Mouse (Mus musculus): ENCODE data around the gene Slco1a1. TPM values are rescaled to one million over a fixed set of nuclear protein-coding genes. Genes with fewer than 3 reads are reported as not detected.

The Slco1a1 gene
- not detected in 2 replicates for polyA plus RNA-seq (2015; fragmentation: Nextera tagmentation; extraction: Ambion mirVana)

- Histone ChIP-seq H3K27me3 (replicated peaks; ENCODE audit: control insufficient read depth, insufficient read depth, low read length) (no peaks in the 10 kb centered on the region), H3K4me2 (ENCODE audit: low read length) (no peak within 1 kb of the TSS), H3K36me3 (ENCODE audit: control insufficient read depth, insufficient read depth) (no peaks in the 10 kb centered on the region), H3K9ac (replicated peaks; ENCODE audit: low read depth, low read length) (no peak within 1 kb of the TSS), H3K4me1 (replicated peaks; ENCODE audit: control insufficient read depth, insufficient read depth, low read length) (no peaks in the 10 kb centered on the region), H3K9me3 (ENCODE audit: control insufficient read depth, low read length) (no peaks in the 10 kb centered on the region), H3K4me3 (replicated peaks; ENCODE audit: low read length) (no peak within 1 kb of the TSS), H3K27ac (ENCODE audit: low read length) (no peak within 1 kb of the TSS)
- ATAC-seq, result no peak
Measured at GRCm38 (mm10) chr6:141946862-141947261, at the start of gene Slco1a1. Slco1a1 (minus strand) TSS chr6:141946962.

GRCm38 (mm10) chr6:141986772-141987171 lies 40.0 kb upstream of the Slco1a1 start:
- no peak overlapping the region for H3K4me3 ChIP-seq (replicated peaks; ENCODE audit: low read length)
- no peaks in the 10 kb centered on the region for H3K36me3 ChIP-seq (ENCODE audit: control insufficient read depth, insufficient read depth)
- H3K27ac ChIP-seq (ENCODE audit: low read length), result no peak overlapping the region
- H3K9me3 ChIP-seq (ENCODE audit: control insufficient read depth, low read length), result no peaks in the 10 kb centered on the region
- H3K4me1 ChIP-seq (replicated peaks; ENCODE audit: control insufficient read depth, insufficient read depth, low read length), result no peaks in the 10 kb centered on the region
- H3K27me3 ChIP-seq (replicated peaks; ENCODE audit: control insufficient read depth, insufficient read depth, low read length), result no peaks in the 10 kb centered on the region
- 98% methylated on average over 6 of the region's 6 CpGs for WGBS
- no peak overlapping the region for H3K9ac ChIP-seq (replicated peaks; ENCODE audit: low read depth, low read length)
- ATAC-seq, result no peak
- H3K4me2 ChIP-seq (ENCODE audit: low read length), result no peak overlapping the region

- no peaks in the 10 kb centered on the region for H3K36me3 ChIP-seq (ENCODE audit: control insufficient read depth, insufficient read depth)
- H3K9me3 ChIP-seq (ENCODE audit: control insufficient read depth, low read length), result no peaks in the 10 kb centered on the region
- no peak overlapping the region for H3K9ac ChIP-seq (replicated peaks; ENCODE audit: low read depth, low read length)
- no peak for ATAC-seq
- no peaks in the 10 kb centered on the region for H3K4me1 ChIP-seq (replicated peaks; ENCODE audit: control insufficient read depth, insufficient read depth, low read length)
- H3K27ac ChIP-seq (ENCODE audit: low read length), result no peak overlapping the region
- no peaks in the 10 kb centered on the region for H3K27me3 ChIP-seq (replicated peaks; ENCODE audit: control insufficient read depth, insufficient read depth, low read length)
- H3K4me3 ChIP-seq (replicated peaks; ENCODE audit: low read length), result no peak overlapping the region
- 59% methylated on average over 3 of the region's 3 CpGs for WGBS
- H3K4me2 ChIP-seq (ENCODE audit: low read length), result no peak overlapping the region
Measured at GRCm38 (mm10) chr6:141984644-141985043, 37.9 kb upstream of the Slco1a1 start.

- no peak for ATAC-seq
- 81% methylated on average over 1 of the region's 1 CpGs for WGBS
- H3K4me2 ChIP-seq (ENCODE audit: low read length), result no peak overlapping the region
- no peak overlapping the region for H3K27ac ChIP-seq (ENCODE audit: low read length)
- H3K4me3 ChIP-seq (replicated peaks; ENCODE audit: low read length), result no peak overlapping the region
- no peaks in the 10 kb centered on the region for H3K36me3 ChIP-seq (ENCODE audit: control insufficient read depth, insufficient read depth)
- H3K9ac ChIP-seq (replicated peaks; ENCODE audit: low read depth, low read length), result no peak overlapping the region
- no peaks in the 10 kb centered on the region for H3K9me3 ChIP-seq (ENCODE audit: control insufficient read depth, low read length)
- H3K27me3 ChIP-seq (replicated peaks; ENCODE audit: control insufficient read depth, insufficient read depth, low read length), result no peaks in the 10 kb centered on the region
- no peaks in the 10 kb centered on the region for H3K4me1 ChIP-seq (replicated peaks; ENCODE audit: control insufficient read depth, insufficient read depth, low read length)
Measured at GRCm38 (mm10) chr6:141962420-141962819, 15.7 kb upstream of the Slco1a1 start.

GRCm38 (mm10) chr6:141961861-141962260 lies 15.1 kb upstream of the Slco1a1 start:
- Histone ChIP-seq H3K4me3 (replicated peaks; ENCODE audit: low read length) (no peak overlapping the region), H3K36me3 (ENCODE audit: control insufficient read depth, insufficient read depth) (no peaks in the 10 kb centered on the region), H3K27ac (ENCODE audit: low read length) (no peak overlapping the region), H3K4me2 (ENCODE audit: low read length) (no peak overlapping the region), H3K9ac (replicated peaks; ENCODE audit: low read depth, low read length) (no peak overlapping the region), H3K9me3 (ENCODE audit: control insufficient read depth, low read length) (no peaks in the 10 kb centered on the region), H3K4me1 (replicated peaks; ENCODE audit: control insufficient read depth, insufficient read depth, low read length) (no peaks in the 10 kb centered on the region), H3K27me3 (replicated peaks; ENCODE audit: control insufficient read depth, insufficient read depth, low read length) (no peaks in the 10 kb centered on the region)
- WGBS, result 95% methylated on average over 3 of the region's 3 CpGs
- no peak for ATAC-seq

- ATAC-seq, result no peak
- 82% methylated on average over 5 of the region's 5 CpGs for WGBS
- Histone ChIP-seq H3K36me3 (ENCODE audit: control insufficient read depth, insufficient read depth) (no peaks in the 10 kb centered on the region), H3K4me1 (replicated peaks; ENCODE audit: control insufficient read depth, insufficient read depth, low read length) (no peaks in the 10 kb centered on the region), H3K4me3 (replicated peaks; ENCODE audit: low read length) (no peak overlapping the region), H3K9ac (replicated peaks; ENCODE audit: low read depth, low read length) (no peak overlapping the region), H3K4me2 (ENCODE audit: low read length) (no peak overlapping the region), H3K27ac (ENCODE audit: low read length) (no peak overlapping the region), H3K27me3 (replicated peaks; ENCODE audit: control insufficient read depth, insufficient read depth, low read length) (no peaks in the 10 kb centered on the region), H3K9me3 (ENCODE audit: control insufficient read depth, low read length) (no peaks in the 10 kb centered on the region)
Measured at GRCm38 (mm10) chr6:141960482-141960881, 13.7 kb upstream of the Slco1a1 start.

- no peak overlapping the region for H3K4me3 ChIP-seq (replicated peaks; ENCODE audit: low read length)
- no peaks in the 10 kb centered on the region for H3K9me3 ChIP-seq (ENCODE audit: control insufficient read depth, low read length)
- H3K27me3 ChIP-seq (replicated peaks; ENCODE audit: control insufficient read depth, insufficient read depth, low read length), result no peaks in the 10 kb centered on the region
- H3K36me3 ChIP-seq (ENCODE audit: control insufficient read depth, insufficient read depth), result no peaks in the 10 kb centered on the region
- no peaks in the 10 kb centered on the region for H3K4me1 ChIP-seq (replicated peaks; ENCODE audit: control insufficient read depth, insufficient read depth, low read length)
- H3K4me2 ChIP-seq (ENCODE audit: low read length), result no peak overlapping the region
- WGBS, result 89% methylated on average over 1 of the region's 1 CpGs
- H3K9ac ChIP-seq (replicated peaks; ENCODE audit: low read depth, low read length), result no peak overlapping the region
- H3K27ac ChIP-seq (ENCODE audit: low read length), result no peak overlapping the region
- ATAC-seq, result no peak
Measured at GRCm38 (mm10) chr6:141940451-141940850, 6.3 kb downstream of the Slco1a1 start.

- Histone ChIP-seq H3K27me3 (replicated peaks; ENCODE audit: control insufficient read depth, insufficient read depth, low read length) (no peaks in the 10 kb centered on the region), H3K36me3 (ENCODE audit: control insufficient read depth, insufficient read depth) (no peaks in the 10 kb centered on the region), H3K4me2 (ENCODE audit: low read length) (no peak overlapping the region), H3K4me3 (replicated peaks; ENCODE audit: low read length) (no peak overlapping the region), H3K4me1 (replicated peaks; ENCODE audit: control insufficient read depth, insufficient read depth, low read length) (no peaks in the 10 kb centered on the region), H3K27ac (ENCODE audit: low read length) (no peak overlapping the region), H3K9ac (replicated peaks; ENCODE audit: low read depth, low read length) (no peak overlapping the region), H3K9me3 (ENCODE audit: control insufficient read depth, low read length) (no peaks in the 10 kb centered on the region)
- WGBS, result 74% methylated on average over 2 of the region's 2 CpGs
- no peak for ATAC-seq
Measured at GRCm38 (mm10) chr6:141898197-141898596, 48.6 kb downstream of the Slco1a1 start.

GRCm38 (mm10) chr6:141889723-141890122 lies 57.0 kb downstream of the Slco1a1 start:
- no peak for ATAC-seq
- Histone ChIP-seq H3K4me3 (replicated peaks; ENCODE audit: low read length) (no peak overlapping the region), H3K4me2 (ENCODE audit: low read length) (no peak overlapping the region), H3K4me1 (replicated peaks; ENCODE audit: control insufficient read depth, insufficient read depth, low read length) (no peaks in the 10 kb centered on the region), H3K27ac (ENCODE audit: low read length) (no peak overlapping the region), H3K36me3 (ENCODE audit: control insufficient read depth, insufficient read depth) (no peaks in the 10 kb centered on the region), H3K27me3 (replicated peaks; ENCODE audit: control insufficient read depth, insufficient read depth, low read length) (no peaks in the 10 kb centered on the region), H3K9me3 (ENCODE audit: control insufficient read depth, low read length) (no peaks in the 10 kb centered on the region), H3K9ac (replicated peaks; ENCODE audit: low read depth, low read length) (no peak overlapping the region)
- WGBS, result 59% methylated on average over 2 of the region's 2 CpGs

GRCm38 (mm10) chr6:141888248-141888647 lies 58.5 kb downstream of the Slco1a1 start:
- WGBS, result 77% methylated on average over 2 of the region's 2 CpGs
- no peak overlapping the region for H3K27ac ChIP-seq (ENCODE audit: low read length)

More at GRCm38 (mm10) chr6:141888248-141888647, 58.5 kb downstream of the Slco1a1 start:
- no peaks in the 10 kb centered on the region for H3K9me3 ChIP-seq (ENCODE audit: control insufficient read depth, low read length)
- ATAC-seq, result no peak
- H3K9ac ChIP-seq (replicated peaks; ENCODE audit: low read depth, low read length), result no peak overlapping the region
- H3K4me2 ChIP-seq (ENCODE audit: low read length), result no peak overlapping the region
- no peak overlapping the region for H3K4me3 ChIP-seq (replicated peaks; ENCODE audit: low read length)
- H3K27me3 ChIP-seq (replicated peaks; ENCODE audit: control insufficient read depth, insufficient read depth, low read length), result no peaks in the 10 kb centered on the region
- no peaks in the 10 kb centered on the region for H3K36me3 ChIP-seq (ENCODE audit: control insufficient read depth, insufficient read depth)
- H3K4me1 ChIP-seq (replicated peaks; ENCODE audit: control insufficient read depth, insufficient read depth, low read length), result no peaks in the 10 kb centered on the region

All from forebrain, embryonic 16.5 days (tissue).